Mouse (Mus musculus): Measurements from ENCODE around the gene Eif1.
A peak's percentile ranks its signal among the peaks of the same experiment; 100 is the strongest.
"Not testable (repeated sequence)": the region's sequence is repeated elsewhere in the genome, so short reads cannot be mapped to it uniquely, and the experiment has no call there.

Gene Eif1

GRCm38 (mm10) chr11:100355151-100355951, 35.7 kb downstream of the Eif1 start:
- peak; percentile 45 to 65 for DNase-seq

- peak; percentile 88 to 89 for DNase-seq
These were observed 36.5 kb downstream of the Eif1 start, which contains the start of gene Hap1 for GRCm38 (mm10) chr11:100355972-100356818. Hap1 (minus strand) TSS chr11:100356128.

GRCm38 (mm10) chr11:100356819-100357211, 37.1 kb downstream of the Eif1 start:
- DNase-seq: no peak

GRCm38 (mm10) chr11:100357408-100357807, 37.7 kb downstream of the Eif1 start:
- DNase-seq: peak in 1 of 2 experiments; percentile 44

- DNase-seq: no peak
These were observed 40.5 kb downstream of the Eif1 start for GRCm38 (mm10) chr11:100360175-100360574.

- not testable (repeated sequence) for DNase-seq
These were observed 41.4 kb downstream of the Eif1 start for GRCm38 (mm10) chr11:100361059-100361458.

- DNase-seq: peak; percentile 87 to 90
These were observed 42.7 kb downstream of the Eif1 start for GRCm38 (mm10) chr11:100362209-100362978.

- DNase-seq: peak; percentile 85 to 89
These were observed 43.4 kb downstream of the Eif1 start for GRCm38 (mm10) chr11:100362979-100363562.

- peak in 1 of 2 experiments; percentile 20 for DNase-seq
These were observed 49.5 kb downstream of the Eif1 start for GRCm38 (mm10) chr11:100369145-100369544.

GRCm38 (mm10) chr11:100369822-100370221, 50.1 kb downstream of the Eif1 start:
- DNase-seq: peak; percentile 60 to 67

All from cerebellum, postnatal 25 days (tissue).